Mouse (Mus musculus): Measurements from ENCODE around the gene Hspa13. TPM values are rescaled to one million over a fixed set of nuclear protein-coding genes. Genes with fewer than 3 reads are reported as not detected.

The Hspa13 gene
- polyA plus RNA-seq (2017; shearing (Covaris generic)): 10 to 100 TPM; 12.1 to 13.7 TPM

DNA sequence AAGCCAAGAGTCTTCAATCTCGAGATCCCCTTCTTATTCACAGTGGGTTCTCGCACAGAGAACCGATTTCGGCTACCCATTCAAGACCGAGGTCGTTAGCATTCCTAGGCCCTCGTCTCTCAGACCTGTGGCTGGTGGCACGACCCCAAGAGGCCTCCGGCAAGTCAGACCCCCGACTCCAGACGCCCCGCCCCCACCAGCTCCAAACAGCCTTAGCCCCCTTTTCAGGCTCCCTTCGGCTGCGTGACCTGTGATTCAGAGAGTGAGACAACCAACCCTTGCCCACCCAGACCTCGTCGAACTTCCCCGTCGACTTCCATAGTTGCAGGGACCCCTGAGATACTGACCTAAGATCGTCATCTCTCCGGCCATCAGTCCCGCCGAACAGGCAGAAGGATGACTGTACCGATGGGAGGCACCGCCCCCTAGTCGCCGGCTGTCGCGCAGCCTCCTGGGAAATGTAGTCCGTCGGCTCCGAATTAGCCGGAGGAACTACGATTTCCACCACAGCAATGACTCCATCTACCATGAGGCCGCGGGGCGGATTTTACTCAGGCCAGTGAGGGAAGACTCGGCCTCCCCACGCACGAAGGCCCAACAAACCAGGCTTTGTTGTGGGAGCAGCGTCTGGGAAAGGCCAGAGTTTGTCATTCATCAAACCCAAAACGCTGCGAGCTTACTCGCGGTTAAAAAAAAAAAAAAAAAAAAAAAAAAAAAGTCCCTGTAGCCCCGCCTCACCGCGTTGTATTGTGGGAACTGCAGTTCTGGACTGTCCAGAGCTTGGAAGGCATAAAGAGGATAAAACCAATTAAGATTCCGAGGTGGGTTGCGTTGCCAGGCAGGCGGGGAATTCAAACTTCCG, at the start of gene Hspa13:
Gene Hspa13, minus strand, starts transcription at position 717 of the 862 bp plus-strand sequence.
- peak; percentile 93 for ATAC-seq

DNA sequence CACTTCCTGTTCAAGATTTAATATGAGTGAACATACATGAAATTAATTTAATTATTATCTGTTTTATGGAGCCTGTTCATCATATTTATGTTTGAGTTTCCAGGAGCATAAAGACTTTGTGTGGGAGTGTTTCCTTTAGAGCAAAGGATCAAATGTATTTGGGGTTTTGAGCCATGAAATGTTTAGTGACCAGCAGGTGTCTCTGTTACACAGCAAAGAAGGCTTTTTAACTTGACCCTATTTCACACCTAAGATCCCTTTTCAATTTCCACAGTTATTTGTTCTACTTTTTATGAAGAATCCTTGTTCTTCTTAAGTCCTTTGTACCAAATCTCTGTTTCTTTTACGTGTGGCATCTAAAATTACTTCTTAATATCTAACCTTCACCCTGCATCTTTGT, 12.4 kb upstream of the Hspa13 start:
- peak; percentile 75 for ATAC-seq

DNA sequence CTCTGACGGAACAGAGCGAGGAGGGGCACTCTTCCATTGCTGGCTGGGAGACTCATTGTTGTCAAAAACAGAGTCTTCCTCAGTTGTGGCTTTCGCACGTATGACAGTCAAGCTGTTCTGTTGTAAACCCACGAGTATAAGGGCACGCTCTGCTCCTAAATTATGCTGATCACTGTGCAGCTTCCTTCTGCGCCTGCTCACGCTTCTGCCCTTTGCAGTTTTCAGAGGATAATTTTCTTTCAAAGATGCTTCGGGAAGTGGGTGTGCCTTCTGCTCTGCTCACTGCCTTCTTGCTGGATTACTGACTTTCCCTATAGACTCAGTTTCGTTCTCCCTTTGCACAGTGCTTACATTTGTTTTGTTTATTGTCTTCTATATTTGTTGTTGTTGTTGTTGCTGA, 6.3 kb upstream of the Hspa13 start:
- no peak for ATAC-seq

DNA sequence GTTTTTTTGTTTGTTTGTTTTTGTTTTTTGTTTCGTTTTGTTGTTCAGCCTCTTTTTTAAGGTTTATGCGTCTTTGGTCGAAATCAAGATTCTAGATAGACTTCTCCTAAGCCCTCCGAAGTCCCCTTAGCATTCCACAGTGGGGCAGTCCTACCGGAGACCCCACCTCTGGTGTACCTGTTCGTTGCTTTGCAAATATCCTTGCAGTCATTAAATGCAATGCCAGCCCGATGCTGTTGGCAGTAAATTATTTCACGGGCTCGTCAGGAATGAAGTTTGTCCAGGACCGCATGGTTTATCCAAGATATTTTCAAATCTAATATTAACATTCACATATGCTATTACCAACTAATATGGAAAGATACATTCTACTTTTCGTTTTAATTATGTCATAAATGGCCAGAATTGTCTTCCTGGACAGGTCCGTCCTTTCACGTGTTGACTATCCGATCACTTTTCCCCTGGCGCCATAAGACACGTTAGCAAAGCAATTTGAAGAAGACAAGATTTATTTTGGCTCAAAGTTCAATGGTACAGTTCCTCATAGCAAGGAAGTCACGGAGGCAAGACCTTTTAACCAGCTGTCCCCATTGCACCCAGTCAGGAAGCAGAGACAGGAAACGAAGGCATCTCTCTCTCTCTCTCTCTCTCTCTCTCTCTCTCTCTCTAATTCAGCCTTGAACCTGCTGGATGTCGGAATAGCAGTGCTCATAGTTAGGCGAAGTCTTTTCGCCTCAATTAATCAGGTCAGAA, 522 bp upstream of the Hspa13 start:
- ATAC-seq: peak; percentile 38

DNA sequence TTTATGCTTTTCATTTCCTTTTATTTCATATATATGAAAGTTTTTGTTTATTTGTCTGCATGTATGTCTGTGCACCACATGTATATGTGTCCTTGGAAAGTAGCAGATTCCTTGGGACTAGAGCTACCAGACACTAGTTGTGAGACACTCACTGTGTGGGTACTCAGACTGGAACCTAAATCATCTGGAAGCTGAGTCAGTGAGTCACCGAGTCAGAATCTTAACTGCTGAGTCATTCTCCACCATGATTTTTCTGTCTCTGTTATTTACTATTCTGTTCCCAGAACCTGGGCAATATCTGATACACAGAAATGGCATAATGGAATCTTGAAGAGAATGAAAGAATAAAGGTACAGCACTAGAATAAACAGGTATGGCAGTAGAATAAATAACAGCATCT, 14.0 kb downstream of the Hspa13 start:
- ATAC-seq: no peak

DNA sequence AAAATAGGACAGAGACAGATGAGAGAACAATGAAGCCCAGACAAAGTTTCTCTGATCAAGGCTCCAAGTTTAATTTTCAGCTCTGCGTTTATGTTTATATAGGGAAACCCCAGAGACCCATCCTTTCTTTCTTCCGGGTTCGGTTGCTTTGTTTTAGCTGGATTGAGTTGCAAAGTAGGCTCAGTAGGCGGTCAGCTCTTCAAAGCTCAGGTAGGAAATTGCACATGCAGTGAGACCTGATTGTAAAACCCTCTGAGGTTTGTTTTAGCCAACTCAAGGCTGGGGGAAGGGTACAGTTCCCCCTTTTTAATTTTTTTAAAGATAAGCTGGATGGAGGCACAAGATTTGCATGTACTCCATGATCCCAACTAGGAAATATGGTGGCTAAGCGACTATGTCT, 16.8 kb downstream of the Hspa13 start:
- ATAC-seq: no peak

DNA sequence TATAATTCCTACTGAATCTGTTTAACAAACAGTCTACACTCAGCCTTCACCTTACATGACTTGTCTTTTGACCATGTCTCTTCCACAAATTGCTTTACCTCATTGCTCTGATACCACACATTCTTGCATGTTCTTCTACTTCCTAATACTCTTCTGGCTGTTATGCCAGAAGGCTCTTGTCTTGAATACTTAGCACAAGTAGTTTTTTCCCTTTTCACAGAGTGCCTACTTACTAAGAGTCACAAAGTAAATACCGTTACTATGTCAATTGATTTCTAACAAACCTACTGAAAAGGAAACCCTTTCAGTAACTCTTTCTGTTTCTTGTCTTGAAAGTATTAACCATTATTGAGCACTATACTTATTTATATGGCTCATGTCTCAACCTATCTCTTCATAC, 18.0 kb downstream of the Hspa13 start:
- ATAC-seq: no peak

DNA sequence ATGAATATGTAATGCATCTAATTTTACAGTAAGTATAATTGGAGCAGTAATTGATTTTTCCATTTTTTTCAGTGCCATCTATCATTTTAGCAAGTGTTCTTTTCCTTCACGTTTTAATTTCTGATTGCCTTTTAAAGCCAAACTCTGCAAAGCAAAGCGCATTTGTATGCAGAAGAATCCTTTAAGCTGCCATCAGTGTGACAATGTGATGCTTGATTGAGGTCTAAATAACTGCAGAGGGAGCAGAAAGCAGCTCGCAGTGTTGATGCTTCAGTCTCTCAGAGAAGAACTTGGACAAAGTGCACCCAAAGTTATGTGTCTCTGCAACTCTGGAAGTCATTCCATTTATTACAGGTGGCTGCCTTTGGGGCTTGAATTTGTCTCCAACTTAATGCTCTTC, 22.9 kb downstream of the Hspa13 start:
- ATAC-seq: no peak

DNA sequence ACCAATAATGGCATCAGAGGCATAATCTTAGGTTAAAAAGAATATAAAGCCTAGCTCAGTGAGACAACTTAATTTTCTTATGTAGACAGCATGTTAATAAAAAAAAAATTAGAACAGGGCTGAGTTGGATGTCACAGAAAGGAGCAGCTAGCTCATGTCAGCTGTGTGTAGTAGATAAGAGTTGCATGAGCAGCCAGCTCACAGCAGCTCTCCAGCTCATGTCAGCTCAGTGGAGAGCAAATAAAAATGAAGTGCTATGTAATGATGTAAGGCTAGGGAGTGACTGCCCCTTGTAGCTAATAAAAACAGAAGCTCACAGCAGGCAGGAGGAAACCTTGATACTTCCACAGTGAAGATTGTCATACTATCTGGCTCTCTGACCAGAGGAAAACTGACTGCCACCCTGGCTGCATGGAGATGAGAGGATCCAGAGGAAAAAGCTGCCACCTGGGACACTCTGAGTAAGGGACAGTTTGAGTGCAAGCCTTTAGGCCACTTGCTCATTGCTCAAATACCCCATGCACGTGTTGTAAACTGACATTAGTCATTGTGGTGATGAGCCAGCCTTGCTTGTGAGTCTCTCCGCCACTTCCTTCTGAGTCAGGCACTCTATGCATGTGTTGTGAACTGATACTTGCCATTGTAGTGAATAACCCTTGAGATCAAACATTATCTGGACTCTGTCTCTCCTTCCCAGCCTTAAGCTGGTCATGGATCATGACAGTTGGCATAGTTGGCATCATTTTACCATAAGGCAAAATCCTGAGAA, 49.3 kb downstream of the Hspa13 start:
- ATAC-seq: no peak

DNA sequence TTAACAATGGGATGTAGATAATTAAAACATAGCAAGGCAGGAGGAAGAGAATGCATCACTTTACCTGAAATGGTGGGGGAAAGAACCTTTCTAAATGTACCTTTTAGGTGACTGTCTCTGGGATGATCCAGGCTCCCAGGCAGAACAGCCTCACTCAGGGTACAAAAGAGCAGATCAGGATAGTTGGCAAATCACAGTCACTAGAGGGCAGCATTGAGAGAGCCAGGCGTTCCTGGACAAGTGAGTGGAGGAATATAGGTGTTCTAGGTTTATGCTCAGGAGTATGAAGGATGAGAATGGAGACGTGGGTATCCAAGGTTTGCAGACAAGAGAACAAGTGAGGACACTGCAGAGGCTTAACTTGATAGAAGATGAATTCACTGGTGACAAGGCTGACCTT, 70.7 kb downstream of the Hspa13 start:
- ATAC-seq: peak; percentile 49

Other genes starting within 250 kb of the Hspa13 start
- not detected for gene Lipi, start 181.0 kb downstream of the Hspa13 start, polyA plus RNA-seq (2017; shearing (Covaris generic))
- gene Rbm11, start 174.3 kb downstream of the Hspa13 start, polyA plus RNA-seq (2017; shearing (Covaris generic)): 1 to 10 TPM; 1.1 to 1.7 TPM

Measured in activated CD4-positive, CD25-positive, alpha-beta regulatory T cell, adult 4 months (primary cell).